Mouse (Mus musculus): ENCODE measurements around the gene Nrtn. TPM values are rescaled to one million over a fixed set of nuclear protein-coding genes. Genes with fewer than 3 reads are reported as not detected.

Gene Nrtn
- total RNA-seq, 4 experiments from 2014 or later, result 4.0 to 4.5 (median 4.2) TPM

GRCm38 (mm10) chr17:56723419-56724161 is 33.7 kb downstream of the Nrtn start:
- no peak for DNase-seq (ENCODE audit: low spot score in 2 of 2)

- no peak for DNase-seq (ENCODE audit: low spot score in 2 of 2)
Measured at GRCm38 (mm10) chr17:56722441-56722840, 34.9 kb downstream of the Nrtn start.

DNA sequence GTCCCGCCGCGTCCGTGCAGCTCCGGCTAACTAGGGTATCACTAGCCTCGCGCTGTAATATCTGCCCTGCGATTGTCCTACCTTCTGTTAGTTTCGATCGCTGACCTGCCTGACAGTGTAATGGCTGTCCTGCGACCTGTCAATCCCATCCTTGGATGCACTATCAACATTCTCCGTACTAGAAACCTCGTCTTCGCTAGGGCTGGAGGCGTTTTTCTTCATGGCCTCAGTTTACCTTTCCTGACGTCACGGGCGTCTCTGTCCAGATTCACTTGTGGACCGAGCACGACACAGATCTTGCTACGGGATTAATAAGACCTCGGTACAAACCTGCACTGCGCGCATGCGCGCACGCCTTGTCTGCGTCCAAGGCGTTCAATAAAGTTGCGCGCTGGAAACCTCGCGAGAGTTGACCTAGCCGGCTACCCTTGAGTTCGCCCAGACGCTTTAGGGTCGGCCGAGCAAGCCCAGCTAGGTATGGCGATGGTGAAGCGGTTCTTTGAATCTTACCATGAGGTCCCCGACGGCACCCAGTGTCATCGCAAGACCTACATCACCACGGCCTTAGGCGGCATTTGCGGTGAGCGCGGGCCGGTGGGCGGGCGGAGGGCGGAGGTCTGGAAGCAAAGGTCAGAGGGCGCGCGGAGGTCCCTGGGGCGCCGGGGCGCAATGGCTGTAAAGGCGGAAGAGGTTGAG is 39.8 kb downstream of the Nrtn start, which contains the start of the genes Ndufa11 and Vmac:
TSS of gene Ndufa11 (plus strand) at position 405 of the 696 bp plus-strand sequence.
TSS of gene Vmac (minus strand) at position 660 of the 696 bp plus-strand sequence.
- peak; percentile 84 to 94 for DNase-seq (ENCODE audit: low spot score in 2 of 2)

GRCm38 (mm10) chr17:56716655-56717362 is 40.5 kb downstream of the Nrtn start:
- DNase-seq (ENCODE audit: low spot score in 2 of 2), result peak; percentile 95 to 99

DNA sequence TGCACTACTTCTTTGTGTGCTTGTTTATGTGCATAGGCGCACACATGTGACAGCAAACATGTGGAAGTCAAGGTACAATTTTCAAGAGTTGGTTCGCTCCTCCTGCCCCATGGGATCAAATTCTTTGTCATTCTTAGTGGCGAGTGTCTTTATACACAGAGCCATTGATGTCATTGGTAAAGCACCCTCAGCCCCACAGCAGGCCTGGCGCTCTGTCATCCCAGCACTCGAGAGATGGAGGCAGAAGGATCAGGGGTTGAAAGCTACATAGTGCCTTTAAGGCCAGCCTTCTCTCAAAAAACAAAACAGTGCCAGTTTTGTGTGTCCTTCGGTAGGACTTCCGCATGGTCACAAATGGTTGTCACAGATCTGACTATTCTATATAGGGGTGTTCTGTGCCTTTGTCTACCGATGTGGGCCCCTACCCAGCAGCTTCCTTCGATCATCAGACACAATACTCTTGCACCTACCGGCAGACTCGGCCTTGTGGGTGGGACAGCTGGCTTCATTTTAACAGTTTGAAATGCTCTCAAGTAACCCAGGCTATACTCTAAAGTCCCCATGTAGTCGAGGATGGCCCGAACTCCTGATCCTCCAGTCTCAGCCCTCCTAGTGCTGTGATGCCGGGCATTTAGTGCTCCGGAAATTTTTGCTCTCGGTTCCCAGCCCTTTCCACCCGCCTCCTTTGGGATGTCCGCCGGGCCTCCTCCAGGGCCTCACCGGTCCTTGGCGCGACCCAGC is 41.2 kb downstream of the Nrtn start:
- no peak for DNase-seq (ENCODE audit: low spot score in 2 of 2)

DNA sequence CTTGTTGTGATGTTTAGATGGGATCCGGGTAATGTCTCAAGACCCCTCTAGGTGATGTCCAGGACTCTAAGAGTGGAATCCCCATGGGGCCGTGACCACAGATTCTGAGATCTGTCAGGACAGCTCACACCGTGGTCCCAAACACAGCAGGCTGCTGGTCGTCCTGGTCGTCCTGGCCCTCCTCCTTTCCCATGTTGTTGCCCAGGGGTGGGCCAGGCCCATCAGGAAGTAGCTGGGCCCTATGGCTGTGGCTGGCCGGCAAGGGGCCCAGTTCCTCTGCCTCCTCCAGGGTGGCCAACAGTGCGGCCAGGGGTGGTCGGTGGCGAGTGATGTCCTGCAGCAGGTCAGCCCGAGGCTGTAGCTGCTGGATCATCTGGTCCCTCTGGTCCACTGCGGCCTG is 42.0 kb downstream of the Nrtn start:
- DNase-seq (ENCODE audit: low spot score in 2 of 2), result no peak

GRCm38 (mm10) chr17:56709708-56710107 is 47.6 kb downstream of the Nrtn start:
- no peak for DNase-seq (ENCODE audit: low spot score in 2 of 2)

- no peak for DNase-seq (ENCODE audit: low spot score in 2 of 2)
Measured at GRCm38 (mm10) chr17:56708692-56709091, 48.6 kb downstream of the Nrtn start.

DNA sequence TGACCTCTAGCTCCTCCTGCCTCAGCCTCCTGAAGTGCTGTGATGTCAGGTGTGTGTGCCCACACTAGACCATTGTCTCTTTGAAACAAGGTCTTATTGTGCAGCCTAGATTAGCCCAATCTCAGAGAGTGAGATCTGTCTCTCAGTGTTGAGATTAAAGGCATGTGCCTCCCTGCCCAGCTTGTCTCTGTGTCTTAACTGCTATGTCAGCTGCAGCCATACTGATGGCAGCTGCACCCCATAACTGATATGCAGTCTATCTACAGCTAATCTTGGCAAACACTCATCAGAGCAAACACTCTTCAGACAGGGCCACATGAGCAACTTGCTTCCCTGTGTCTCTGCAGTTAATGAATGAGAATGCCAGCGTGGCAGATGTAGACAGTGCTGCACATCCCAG is 50.8 kb downstream of the Nrtn start:
- DNase-seq (ENCODE audit: low spot score in 2 of 2), result no peak

GRCm38 (mm10) chr17:56703038-56703437 is 54.3 kb downstream of the Nrtn start:
- no peak for DNase-seq (ENCODE audit: low spot score in 2 of 2)

Other genes with a start within 250 kb of the Nrtn start
- gene Znrf4, start 245.1 kb downstream of the Nrtn start, total RNA-seq (2022), result not detected
- 1 to 10 TPM; 1.1 to 1.8 (median 1.4) TPM for gene Gm20219, start 203.1 kb downstream of the Nrtn start, total RNA-seq (2022)
- gene Safb2, start 172.9 kb downstream of the Nrtn start, total RNA-seq (2022), result 100 to 1,000 TPM; 102 to 133 (median 112) TPM
- 100 to 1,000 TPM; 131 to 154 (median 146) TPM for gene Safb, start 172.7 kb downstream of the Nrtn start, total RNA-seq (2022)
- gene 2410015M20Rik, start 147.8 kb downstream of the Nrtn start, total RNA-seq (2022), result 100 to 1,000 TPM; 147 to 180 (median 158) TPM
- gene Rpl36, start 144.1 kb downstream of the Nrtn start, total RNA-seq (2022), result 100 to 1,000 TPM; 351 to 461 (median 392) TPM
- 10 to 100 TPM; 52.3 to 61.3 (median 59.0) TPM for gene Lonp1, start 130.6 kb downstream of the Nrtn start, total RNA-seq (2022)
- 1 to 10 TPM in 2 of 4 experiments, under 1 TPM in 2; 0.79 to 1.7 (median 1.0) TPM for gene Catsperd, start 129.4 kb downstream of the Nrtn start, total RNA-seq (2022)
- 10 to 100 TPM; 85.9 to 91.2 (median 88.2) TPM for gene Ranbp3, start 84.2 kb downstream of the Nrtn start, total RNA-seq (2022)
- 100 to 1,000 TPM; 185 to 224 (median 208) TPM for gene Ndufa11, start 39.8 kb downstream of the Nrtn start, total RNA-seq (2022)
- gene Vmac, start 39.5 kb downstream of the Nrtn start, total RNA-seq (2022), result 10 to 100 TPM; 10.4 to 15.7 (median 13.8) TPM
- gene Dus3l, start 7.2 kb upstream of the Nrtn start, total RNA-seq (2022), result 10 to 100 TPM; 60.1 to 66.1 (median 60.8) TPM
- 1 to 10 TPM in 2 of 4 experiments, under 1 TPM in 2; 0.78 to 1.2 (median 0.99) TPM for gene Prr22, start 12.7 kb upstream of the Nrtn start, total RNA-seq (2022)
- gene Rfx2, start 73.5 kb upstream of the Nrtn start, total RNA-seq (2022), result 1 to 10 TPM; 2.1 to 4.1 (median 3.1) TPM
- not detected for gene Acsbg2, start 116.9 kb upstream of the Nrtn start, total RNA-seq (2022)
- gene 1700061G19Rik, start 117.9 kb upstream of the Nrtn start, total RNA-seq (2022), result under 1 TPM; 0.13 to 0.22 (median 0.17) TPM
- gene Mllt1, start 177.9 kb upstream of the Nrtn start, total RNA-seq (2022), result 10 to 100 TPM; 67.0 to 82.3 (median 70.8) TPM
- gene Acer1, start 224.6 kb upstream of the Nrtn start, total RNA-seq (2022), result not detected
- gene Clpp, start 232.8 kb upstream of the Nrtn start, total RNA-seq (2022), result 10 to 100 TPM; 60.6 to 69.6 (median 65.4) TPM
- 10 to 100 TPM; 24.4 to 27.2 (median 26.1) TPM for gene Alkbh7, start 239.8 kb upstream of the Nrtn start, total RNA-seq (2022)
- not detected for gene Pspn, start 242.5 kb upstream of the Nrtn start, total RNA-seq (2022)

Data from left cerebral cortex, adult 8-10 months (tissue).